Mouse (Mus musculus): ENCODE measurements around the gene Xdh. TPM values are rescaled to one million over a fixed set of nuclear protein-coding genes. Genes with fewer than 3 reads are reported as not detected.

Gene Xdh
- total RNA-seq, 2 experiments from 2014 or later: 10.4 to 15.3 TPM

GRCm38 (mm10) chr17:73944661-73945060 is 5.3 kb downstream of the Xdh start:
- no peak for DNase-seq (ENCODE audit: low spot score in 2 of 2)

GRCm38 (mm10) chr17:73942268-73942962 is 7.6 kb downstream of the Xdh start:
- DNase-seq (ENCODE audit: low spot score in 2 of 2): no peak

GRCm38 (mm10) chr17:73941816-73942215 is 8.2 kb downstream of the Xdh start:
- DNase-seq (ENCODE audit: low spot score in 2 of 2): no peak

- no peak for DNase-seq (ENCODE audit: low spot score in 2 of 2)
Measured at GRCm38 (mm10) chr17:73937073-73937472, 12.9 kb downstream of the Xdh start.

GRCm38 (mm10) chr17:73935163-73935562 is 14.8 kb downstream of the Xdh start:
- no peak for DNase-seq (ENCODE audit: low spot score in 2 of 2)

GRCm38 (mm10) chr17:73934281-73934680 is 15.7 kb downstream of the Xdh start:
- no peak for DNase-seq (ENCODE audit: low spot score in 2 of 2)

GRCm38 (mm10) chr17:73933616-73934015 is 16.4 kb downstream of the Xdh start:
- no peak for DNase-seq (ENCODE audit: low spot score in 2 of 2)

- no peak for DNase-seq (ENCODE audit: low spot score in 2 of 2)
Measured at GRCm38 (mm10) chr17:73932497-73933059, 17.4 kb downstream of the Xdh start.

- no peak for DNase-seq (ENCODE audit: low spot score in 2 of 2)
Measured at GRCm38 (mm10) chr17:73919520-73919919, 30.5 kb downstream of the Xdh start.

GRCm38 (mm10) chr17:73918944-73919381 is 31.0 kb downstream of the Xdh start:
- no peak for DNase-seq (ENCODE audit: low spot score in 2 of 2)

- DNase-seq (ENCODE audit: low spot score in 2 of 2): no peak
Measured at GRCm38 (mm10) chr17:73918138-73918537, 31.9 kb downstream of the Xdh start.

GRCm38 (mm10) chr17:73917713-73918112 is 32.3 kb downstream of the Xdh start:
- DNase-seq (ENCODE audit: low spot score in 2 of 2): no peak

GRCm38 (mm10) chr17:73914730-73915129 is 35.3 kb downstream of the Xdh start:
- no peak for DNase-seq (ENCODE audit: low spot score in 2 of 2)

- DNase-seq (ENCODE audit: low spot score in 2 of 2): no peak
Measured at GRCm38 (mm10) chr17:73906076-73906475, 43.9 kb downstream of the Xdh start.

GRCm38 (mm10) chr17:73905043-73905750 is 44.8 kb downstream of the Xdh start:
- DNase-seq (ENCODE audit: low spot score in 2 of 2): no peak

- DNase-seq (ENCODE audit: low spot score in 2 of 2): no peak
Measured at GRCm38 (mm10) chr17:73903121-73903520, 46.9 kb downstream of the Xdh start.

GRCm38 (mm10) chr17:73902234-73902636 is 47.8 kb downstream of the Xdh start:
- DNase-seq (ENCODE audit: low spot score in 2 of 2): no peak

- DNase-seq (ENCODE audit: low spot score in 2 of 2): no peak
Measured at GRCm38 (mm10) chr17:73894399-73894798, 55.6 kb downstream of the Xdh start.

GRCm38 (mm10) chr17:73893822-73894221 is 56.2 kb downstream of the Xdh start:
- DNase-seq (ENCODE audit: low spot score in 2 of 2): no peak

GRCm38 (mm10) chr17:73893207-73893606 is 56.8 kb downstream of the Xdh start:
- no peak for DNase-seq (ENCODE audit: low spot score in 2 of 2)

GRCm38 (mm10) chr17:73891590-73891989 is 58.4 kb downstream of the Xdh start:
- no peak for DNase-seq (ENCODE audit: low spot score in 2 of 2)

- no peak for DNase-seq (ENCODE audit: low spot score in 2 of 2)
Measured at GRCm38 (mm10) chr17:73886071-73886785, 63.8 kb downstream of the Xdh start.
